Mouse (Mus musculus): ENCODE results near the gene Klk5.

DNA sequence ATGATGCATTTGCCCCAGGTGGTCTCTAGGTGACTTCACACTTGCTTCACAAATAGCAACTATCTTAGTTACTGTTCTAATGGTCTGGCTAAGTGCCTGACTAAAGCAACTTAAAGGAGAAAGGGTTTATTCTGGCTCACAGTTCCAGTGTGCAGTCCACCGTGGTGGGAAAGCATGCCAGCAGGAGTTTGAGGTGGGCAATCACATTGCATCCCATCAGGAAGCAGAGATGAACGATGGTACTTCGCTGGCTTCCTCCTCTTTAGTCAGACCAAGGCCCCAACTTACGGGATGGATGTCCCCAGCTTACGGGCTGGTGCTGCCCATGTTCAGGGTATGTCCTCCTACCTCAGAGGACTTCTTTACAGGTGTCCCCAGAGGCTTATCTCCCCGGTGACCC lies 9.8 kb downstream of the Klk5 start:
- TF ChIP-seq CTCF (IDR thresholded peaks at IDR 0.05; ENCODE audit: borderline replicate concordance, insufficient read depth, low read depth, low read length): no peak
- no peak for TF ChIP-seq POLR2A (IDR thresholded peaks at IDR 0.05; ENCODE audit: borderline replicate concordance, insufficient read depth, low read length)

Measured in cerebellum, adult 2 months (tissue).